Mouse (Mus musculus): ENCODE data around the gene Itprid2. TPM values are rescaled to one million over a fixed set of nuclear protein-coding genes. Genes with fewer than 3 reads are reported as not detected.

The Itprid2 gene
- total and polyA plus RNA-seq, 2 experiments from 2014 or later: 5.9 to 11.6 TPM

DNA sequence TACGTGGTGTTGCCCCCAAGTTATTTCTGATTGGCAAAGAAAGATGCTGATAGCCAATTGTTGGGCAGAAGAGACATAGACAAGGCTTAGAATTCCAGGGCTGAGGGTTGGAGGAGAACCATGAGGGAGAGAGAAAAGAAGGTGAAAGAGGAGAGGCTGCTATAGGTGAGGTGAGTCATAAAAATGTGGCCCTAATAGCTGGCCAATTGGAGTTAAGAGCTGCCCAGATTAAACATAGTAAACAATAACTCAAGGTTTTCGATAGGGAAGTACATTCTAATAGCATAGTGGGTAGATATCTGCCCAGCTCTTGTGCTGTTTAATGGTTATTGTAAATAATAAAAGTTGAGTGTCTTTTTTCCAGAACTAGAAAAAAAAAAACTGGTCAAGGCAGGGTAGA lies 69.6 kb downstream of the Itprid2 start:
- TF ChIP-seq CTCF (IDR thresholded peaks at IDR 0.05; ENCODE audit: low read depth): no peak
- Histone ChIP-seq H3K27me3 (ENCODE audit: insufficient read depth, low read length) (no peaks in the 10 kb centered on the region), H3K36me3 (ENCODE audit: insufficient read depth, low read length) (no peaks in the 10 kb centered on the region), H3K9ac (replicated peaks; ENCODE audit: low read length) (no peak overlapping the region), H3K27ac (no peak overlapping the region), H3K4me2 (ENCODE audit: low read depth, low read length) (no peak overlapping the region), H3K9me3 (ENCODE audit: low read length) (no peaks in the 10 kb centered on the region), H3K4me1 (ENCODE audit: insufficient read depth, low read length) (no peaks in the 10 kb centered on the region), H3K4me3 (ENCODE audit: low read length) (no peak overlapping the region)
- 84% methylated on average over 2 of the region's 2 CpGs for WGBS
- ATAC-seq (no peak), DNase-seq (ENCODE audit: low spot score) (no peak)

DNA sequence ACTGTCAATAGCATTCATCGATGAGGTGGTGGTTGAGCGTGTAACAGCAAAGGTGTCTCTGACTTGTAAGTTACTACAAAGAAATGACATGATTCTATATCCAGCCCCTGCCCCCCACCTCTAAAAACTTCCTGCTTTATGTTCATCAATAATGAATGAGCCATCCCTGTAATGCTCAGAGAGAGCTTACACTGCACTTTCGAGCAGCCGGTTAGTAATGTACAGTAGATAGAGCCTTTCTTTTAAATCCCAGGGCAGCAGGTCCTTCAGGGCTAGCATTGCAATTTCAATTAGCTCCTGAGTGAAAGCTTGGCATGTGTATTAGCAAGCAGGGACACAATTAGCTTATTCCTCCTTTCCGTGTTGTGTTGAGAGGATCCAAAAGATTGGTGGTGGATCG lies 72.4 kb downstream of the Itprid2 start, which contains the start of gene Ppp1r1c:
TSS of gene Ppp1r1c (plus strand) at position 206 of the 400 bp plus-strand sequence.
- Histone ChIP-seq H3K9me3 (ENCODE audit: low read length) (no peaks in the 10 kb centered on the region), H3K9ac (replicated peaks; ENCODE audit: low read length) (no peak within 1 kb of the TSS), H3K27me3 (ENCODE audit: insufficient read depth, low read length) (no peaks in the 10 kb centered on the region), H3K4me3 (ENCODE audit: low read length) (no peak within 1 kb of the TSS), H3K4me2 (ENCODE audit: low read depth, low read length) (no peak within 1 kb of the TSS), H3K27ac (no peak within 1 kb of the TSS), H3K4me1 (ENCODE audit: insufficient read depth, low read length) (no peaks in the 10 kb centered on the region), H3K36me3 (ENCODE audit: insufficient read depth, low read length) (no peaks in the 10 kb centered on the region)
- DNase-seq (ENCODE audit: low spot score) (no peak), ATAC-seq (no peak)
- whole genome bisulfite sequencing: 72% methylated on average over 6 of the region's 6 CpGs
- TF ChIP-seq CTCF (IDR thresholded peaks at IDR 0.05; ENCODE audit: low read depth): no peak

DNA sequence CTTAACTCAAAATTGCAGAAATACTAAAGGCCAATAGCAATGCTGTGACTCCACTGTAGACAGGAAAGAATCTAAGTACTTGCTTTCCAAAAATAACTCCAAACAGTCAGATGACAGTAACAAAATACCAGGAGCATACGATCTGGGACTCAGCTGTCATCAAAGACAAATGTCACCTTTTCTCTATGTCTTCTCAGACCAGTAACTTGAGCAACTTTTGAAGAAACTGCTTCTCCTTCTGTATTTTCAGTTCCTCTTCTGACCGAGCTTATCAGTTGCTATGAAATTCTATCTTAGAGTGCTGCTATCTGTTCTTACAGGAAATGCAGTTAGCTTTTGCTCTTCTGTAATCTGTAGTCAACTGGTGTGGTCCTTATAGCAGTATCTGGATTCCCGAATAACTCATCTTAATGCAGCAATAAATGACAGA lies 78.5 kb downstream of the Itprid2 start:
- Histone ChIP-seq H3K27me3 (ENCODE audit: insufficient read depth, low read length) (no peaks in the 10 kb centered on the region), H3K9ac (replicated peaks; ENCODE audit: low read length) (no peak overlapping the region), H3K4me2 (ENCODE audit: low read depth, low read length) (no peak overlapping the region), H3K4me1 (ENCODE audit: insufficient read depth, low read length) (no peaks in the 10 kb centered on the region), H3K4me3 (ENCODE audit: low read length) (no peak overlapping the region), H3K27ac (no peak overlapping the region), H3K9me3 (ENCODE audit: low read length) (no peaks in the 10 kb centered on the region), H3K36me3 (ENCODE audit: insufficient read depth, low read length) (no peaks in the 10 kb centered on the region)
- DNase-seq (ENCODE audit: low spot score) (no peak), ATAC-seq (no peak)
- no peak for TF ChIP-seq CTCF (IDR thresholded peaks at IDR 0.05; ENCODE audit: low read depth)
- WGBS: 82% methylated on average over 3 of the region's 3 CpGs

DNA sequence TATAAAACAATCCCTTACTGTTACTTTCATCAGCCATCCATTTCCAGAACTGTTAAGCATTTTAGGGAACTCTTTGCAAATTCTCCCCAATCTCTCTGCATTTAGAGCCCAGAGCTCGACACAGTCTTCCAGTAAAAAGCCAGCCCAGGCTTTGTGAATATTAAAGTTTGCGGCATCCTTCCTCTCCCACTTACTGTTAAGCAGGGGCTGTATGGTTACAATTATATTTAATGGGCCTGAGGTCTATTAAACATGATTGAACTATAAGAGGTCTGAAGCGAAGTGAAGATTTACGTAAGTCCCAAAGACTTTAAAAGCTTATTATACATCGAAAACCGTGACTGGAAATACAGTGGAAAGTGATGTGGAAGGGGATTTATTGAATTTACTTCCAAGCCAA lies 79.6 kb downstream of the Itprid2 start:
- no peak overlapping the region for H3K4me3 ChIP-seq (ENCODE audit: low read length)
- no peaks in the 10 kb centered on the region for H3K9me3 ChIP-seq (ENCODE audit: low read length)
- H3K9ac ChIP-seq (replicated peaks; ENCODE audit: low read length): no peak overlapping the region
- no peak for TF ChIP-seq CTCF (IDR thresholded peaks at IDR 0.05; ENCODE audit: low read depth)
- DNase-seq (ENCODE audit: low spot score) (no peak), ATAC-seq (no peak)
- no peaks in the 10 kb centered on the region for H3K4me1 ChIP-seq (ENCODE audit: insufficient read depth, low read length)
- WGBS: 81% methylated on average over 6 of the region's 6 CpGs
- H3K36me3 ChIP-seq (ENCODE audit: insufficient read depth, low read length): no peaks in the 10 kb centered on the region
- no peaks in the 10 kb centered on the region for H3K27me3 ChIP-seq (ENCODE audit: insufficient read depth, low read length)
- no peak overlapping the region for H3K27ac ChIP-seq
- H3K4me2 ChIP-seq (ENCODE audit: low read depth, low read length): no peak overlapping the region

DNA sequence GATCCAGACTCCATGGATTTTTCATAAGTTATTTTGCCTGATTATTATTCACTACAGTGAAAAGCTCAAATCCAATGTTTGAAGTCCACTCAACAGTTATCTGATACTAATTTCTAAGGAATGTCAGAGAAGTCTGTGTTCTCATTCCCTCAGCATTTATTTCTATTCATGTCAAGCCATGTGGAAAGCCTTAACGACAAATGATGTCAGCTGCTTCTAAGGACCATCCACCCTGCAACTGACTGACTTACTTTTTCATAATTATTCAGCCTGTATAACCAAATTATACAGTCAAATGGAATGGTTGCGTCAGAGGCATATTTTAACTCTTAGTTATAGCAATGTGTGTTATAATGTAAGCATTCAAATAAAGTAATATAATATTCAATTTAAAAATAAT lies 80.8 kb downstream of the Itprid2 start:
- no peak for TF ChIP-seq CTCF (IDR thresholded peaks at IDR 0.05; ENCODE audit: low read depth)
- 31% methylated on average over 2 of the region's 2 CpGs for WGBS
- peak; percentile 47; the same call in 1 of the 2 replicates for ATAC-seq

DNA sequence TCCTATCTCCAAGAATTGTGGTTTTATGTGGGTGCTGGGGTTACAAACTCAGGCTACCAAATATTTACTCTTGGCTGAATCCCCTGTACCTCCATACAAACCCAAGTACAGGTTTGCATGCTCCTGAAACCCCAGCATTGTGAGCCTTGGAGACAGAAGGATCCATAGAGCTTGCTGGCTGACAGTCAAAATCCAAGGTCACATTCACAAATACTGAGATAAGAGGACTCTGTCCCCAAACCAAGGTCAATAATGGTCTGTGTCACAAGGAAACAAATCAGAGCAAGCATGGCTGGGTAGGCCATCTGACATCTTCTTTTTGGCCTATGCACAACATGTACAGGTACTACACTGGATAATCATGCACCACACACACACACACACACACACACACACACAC lies 82.7 kb downstream of the Itprid2 start:
- H3K9ac ChIP-seq (replicated peaks; ENCODE audit: low read length): no peak overlapping the region
- ATAC-seq: no peak
- H3K4me3 ChIP-seq (ENCODE audit: low read length): no peak overlapping the region
- H3K4me2 ChIP-seq (ENCODE audit: low read depth, low read length): no peak overlapping the region
- H3K36me3 ChIP-seq (ENCODE audit: insufficient read depth, low read length): no peaks in the 10 kb centered on the region
- H3K4me1 ChIP-seq (ENCODE audit: insufficient read depth, low read length): no peaks in the 10 kb centered on the region
- no peak overlapping the region for H3K27ac ChIP-seq
- no peak for DNase-seq (ENCODE audit: low spot score)
- H3K27me3 ChIP-seq (ENCODE audit: insufficient read depth, low read length): no peaks in the 10 kb centered on the region
- no peak for TF ChIP-seq CTCF (IDR thresholded peaks at IDR 0.05; ENCODE audit: low read depth)
- no peaks in the 10 kb centered on the region for H3K9me3 ChIP-seq (ENCODE audit: low read length)

More for the DNA sequence above, 80.8 kb downstream of the Itprid2 start:
- H3K4me1 ChIP-seq (ENCODE audit: insufficient read depth, low read length): no peaks in the 10 kb centered on the region
- H3K27me3 ChIP-seq (ENCODE audit: insufficient read depth, low read length): no peaks in the 10 kb centered on the region
- DNase-seq (ENCODE audit: low spot score): no peak
- no peak overlapping the region for H3K4me3 ChIP-seq (ENCODE audit: low read length)
- H3K9me3 ChIP-seq (ENCODE audit: low read length): no peaks in the 10 kb centered on the region
- H3K4me2 ChIP-seq (ENCODE audit: low read depth, low read length): no peak overlapping the region
- no peak overlapping the region for H3K27ac ChIP-seq
- no peak overlapping the region for H3K9ac ChIP-seq (replicated peaks; ENCODE audit: low read length)
- no peaks in the 10 kb centered on the region for H3K36me3 ChIP-seq (ENCODE audit: insufficient read depth, low read length)

DNA sequence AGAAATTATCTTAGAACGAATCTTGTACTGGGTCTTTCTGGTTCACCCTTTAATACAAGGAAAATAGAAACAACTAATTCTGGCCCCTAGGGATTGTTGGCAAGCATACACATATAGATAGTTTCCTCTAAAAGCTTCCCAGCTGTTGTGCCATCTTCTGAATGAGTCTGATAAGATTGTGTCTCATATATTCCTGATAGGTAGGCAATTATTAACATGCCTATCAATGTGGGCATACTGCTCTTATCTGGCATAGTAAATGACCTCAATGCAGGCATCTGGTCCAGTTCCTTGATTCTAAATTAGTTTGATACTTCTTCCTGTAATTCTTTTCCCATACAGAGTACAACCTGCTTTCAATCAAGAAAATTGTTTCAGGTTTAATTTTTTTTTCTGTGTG lies 87.3 kb downstream of the Itprid2 start:
- DNase-seq (ENCODE audit: low spot score) (no peak), ATAC-seq (no peak)
- no peak for TF ChIP-seq CTCF (IDR thresholded peaks at IDR 0.05; ENCODE audit: low read depth)
- Histone ChIP-seq H3K9me3 (ENCODE audit: low read length) (no peaks in the 10 kb centered on the region), H3K27ac (no peak overlapping the region), H3K27me3 (ENCODE audit: insufficient read depth, low read length) (no peaks in the 10 kb centered on the region), H3K4me1 (ENCODE audit: insufficient read depth, low read length) (no peaks in the 10 kb centered on the region), H3K9ac (replicated peaks; ENCODE audit: low read length) (no peak overlapping the region), H3K4me2 (ENCODE audit: low read depth, low read length) (no peak overlapping the region), H3K4me3 (ENCODE audit: low read length) (no peak overlapping the region), H3K36me3 (ENCODE audit: insufficient read depth, low read length) (no peaks in the 10 kb centered on the region)
- 81% methylated on average over 1 of the region's 1 CpGs for WGBS

Other genes starting within 250 kb of the Itprid2 start
- gene Neurod1, start 178.6 kb upstream of the Itprid2 start, total RNA-seq (2014; rRNA removed): 42.4 and 56.0 TPM in 2 replicates
- 85.9 and 96.3 TPM in 2 replicates for gene Neurod1, start 178.6 kb upstream of the Itprid2 start, polyA plus RNA-seq (2015; fragmentation: Nextera tagmentation; extraction: Ambion mirVana)
- gene Cerkl, start 178.6 kb upstream of the Itprid2 start, total RNA-seq (2014; rRNA removed): 0.40 and 2.1 TPM in 2 replicates
- 2.5 and 3.3 TPM in 2 replicates for gene Cerkl, start 178.6 kb upstream of the Itprid2 start, polyA plus RNA-seq (2015; fragmentation: Nextera tagmentation; extraction: Ambion mirVana)
- gene Ppp1r1c, start 72.4 kb downstream of the Itprid2 start, total RNA-seq (2014; rRNA removed): 2.2 and 5.8 TPM in 2 replicates
- 4.4 and 6.4 TPM in 2 replicates for gene Ppp1r1c, start 72.4 kb downstream of the Itprid2 start, polyA plus RNA-seq (2015; fragmentation: Nextera tagmentation; extraction: Ambion mirVana)